Mouse (Mus musculus) myocyte (in vitro differentiated cells): Measurements from ENCODE around the gene Mras.

Experiments
- CEBPB ChIP-seq: IDR thresholded peaks from 2 replicates; pipeline ENCODE4 v1.6.1; 2011; ENCODE audit warnings: mild to moderate bottlenecking, moderate library complexity; ENCODE audit not compliant: poor library complexity, insufficient read depth, severe bottlenecking
- E2F4 ChIP-seq: IDR thresholded peaks from one replicate; pipeline ENCODE4 v1.6.1; 2011; ENCODE audit warnings: mild to moderate bottlenecking, control low read depth, moderate library complexity; ENCODE audit not compliant: insufficient read depth
- MAX ChIP-seq: IDR thresholded peaks from one replicate; pipeline ENCODE4 v1.6.1; 2011; ENCODE audit warnings: low read depth, mild to moderate bottlenecking, control low read depth
- POLR2A ChIP-seq: IDR thresholded peaks from one replicate; pipeline ENCODE4 v1.6.1; 2011; ENCODE audit warnings: low read depth, mild to moderate bottlenecking, control low read depth, moderate library complexity; ENCODE audit not compliant: insufficient read length
- REST ChIP-seq: IDR thresholded peaks from one replicate; pipeline ENCODE4 v1.6.1; 2011; ENCODE audit warnings: mild to moderate bottlenecking, control low read depth, moderate library complexity; ENCODE audit not compliant: insufficient read depth, insufficient read length
- USF1 ChIP-seq: IDR thresholded peaks from one replicate; pipeline ENCODE4 v1.6.1; 2011; ENCODE audit warnings: low read depth, mild to moderate bottlenecking, control low read depth, moderate library complexity

- TF ChIP-seq MAX (no peak), POLR2A (no peak), USF1 (no peak), E2F4 (no peak), REST (no peak), CEBPB (no peak)
Measured at GRCm38 (mm10) chr9:99431963-99432362, 5.2 kb downstream of the Mras start.
